Mouse (Mus musculus): ENCODE results near the gene Pbx3. TPM values are rescaled to one million over a fixed set of nuclear protein-coding genes. Genes with fewer than 3 reads are reported as not detected.

Gene Pbx3
- polyA plus RNA-seq, 1 experiment from 2014 or later = 19.6 TPM

GRCm38 (mm10) chr2:34225470-34225869 is 147.5 kb downstream of the Pbx3 start:
- no peak for ATAC-seq (replicated peaks; ENCODE audit: low FRiP score)
- Histone ChIP-seq H3K4me1 (replicated peaks; ENCODE audit: control insufficient read depth, insufficient read depth, low read length) (no peaks in the 10 kb centered on the region), H3K9me3 (ENCODE audit: control insufficient read depth, low read length) (no peaks in the 10 kb centered on the region), H3K27me3 (replicated peaks; ENCODE audit: control insufficient read depth, insufficient read depth, low read length) (no peaks in the 10 kb centered on the region), H3K9ac (ENCODE audit: low read depth, low read length) (no peak overlapping the region), H3K27ac (ENCODE audit: low read depth, low read length) (no peak overlapping the region), H3K4me2 (no peak overlapping the region), H3K4me3 (ENCODE audit: low read depth, low read length) (no peak overlapping the region), H3K36me3 (ENCODE audit: control insufficient read depth, insufficient read depth, low read length) (no peaks in the 10 kb centered on the region)
- 79% methylated on average over 6 of the region's 6 CpGs for WGBS
- no peak for DNase-seq (ENCODE audit: low spot score)

- no peak for DNase-seq (ENCODE audit: low spot score)
- WGBS = 88% methylated on average over 3 of the region's 3 CpGs
- no peak overlapping the region for H3K27ac ChIP-seq (ENCODE audit: low read depth, low read length)
Observed at GRCm38 (mm10) chr2:34221477-34221876, 151.5 kb downstream of the Pbx3 start.

GRCm38 (mm10) chr2:34219150-34219549 is 153.8 kb downstream of the Pbx3 start:
- WGBS = 89% methylated on average over 1 of the region's 1 CpGs
- no peaks in the 10 kb centered on the region for H3K27me3 ChIP-seq (replicated peaks; ENCODE audit: control insufficient read depth, insufficient read depth, low read length)
- no peak overlapping the region for H3K4me2 ChIP-seq
- no peaks in the 10 kb centered on the region for H3K9me3 ChIP-seq (ENCODE audit: control insufficient read depth, low read length)
- ATAC-seq (replicated peaks; ENCODE audit: low FRiP score) (no peak), DNase-seq (ENCODE audit: low spot score) (no peak)
- no peaks in the 10 kb centered on the region for H3K36me3 ChIP-seq (ENCODE audit: control insufficient read depth, insufficient read depth, low read length)
- H3K4me3 ChIP-seq (ENCODE audit: low read depth, low read length) = no peak overlapping the region
- no peak overlapping the region for H3K27ac ChIP-seq (ENCODE audit: low read depth, low read length)
- H3K4me1 ChIP-seq (replicated peaks; ENCODE audit: control insufficient read depth, insufficient read depth, low read length) = no peaks in the 10 kb centered on the region
- H3K9ac ChIP-seq (ENCODE audit: low read depth, low read length) = no peak overlapping the region

More at GRCm38 (mm10) chr2:34221477-34221876, 151.5 kb downstream of the Pbx3 start:
- no peaks in the 10 kb centered on the region for H3K4me1 ChIP-seq (replicated peaks; ENCODE audit: control insufficient read depth, insufficient read depth, low read length)
- H3K9me3 ChIP-seq (ENCODE audit: control insufficient read depth, low read length) = no peaks in the 10 kb centered on the region
- H3K9ac ChIP-seq (ENCODE audit: low read depth, low read length) = no peak overlapping the region
- no peak overlapping the region for H3K4me2 ChIP-seq
- no peaks in the 10 kb centered on the region for H3K36me3 ChIP-seq (ENCODE audit: control insufficient read depth, insufficient read depth, low read length)
- H3K27me3 ChIP-seq (replicated peaks; ENCODE audit: control insufficient read depth, insufficient read depth, low read length) = no peaks in the 10 kb centered on the region
- ATAC-seq (replicated peaks; ENCODE audit: low FRiP score) = no peak
- H3K4me3 ChIP-seq (ENCODE audit: low read depth, low read length) = no peak overlapping the region

GRCm38 (mm10) chr2:34217596-34217995 is 155.3 kb downstream of the Pbx3 start:
- H3K27me3 ChIP-seq (replicated peaks; ENCODE audit: control insufficient read depth, insufficient read depth, low read length) = no peaks in the 10 kb centered on the region
- WGBS = 85% methylated on average over 5 of the region's 5 CpGs
- no peak overlapping the region for H3K27ac ChIP-seq (ENCODE audit: low read depth, low read length)
- no peaks in the 10 kb centered on the region for H3K36me3 ChIP-seq (ENCODE audit: control insufficient read depth, insufficient read depth, low read length)
- no peak overlapping the region for H3K9ac ChIP-seq (ENCODE audit: low read depth, low read length)
- no peak overlapping the region for H3K4me3 ChIP-seq (ENCODE audit: low read depth, low read length)
- no peak overlapping the region for H3K4me2 ChIP-seq
- no peaks in the 10 kb centered on the region for H3K4me1 ChIP-seq (replicated peaks; ENCODE audit: control insufficient read depth, insufficient read depth, low read length)
- ATAC-seq (replicated peaks; ENCODE audit: low FRiP score) (no peak), DNase-seq (ENCODE audit: low spot score) (no peak)
- no peaks in the 10 kb centered on the region for H3K9me3 ChIP-seq (ENCODE audit: control insufficient read depth, low read length)

- DNase-seq (ENCODE audit: low spot score) = no peak
- Histone ChIP-seq H3K36me3 (ENCODE audit: control insufficient read depth, insufficient read depth, low read length) (no peaks in the 10 kb centered on the region), H3K9ac (ENCODE audit: low read depth, low read length) (no peak overlapping the region), H3K4me1 (replicated peaks; ENCODE audit: control insufficient read depth, insufficient read depth, low read length) (no peaks in the 10 kb centered on the region), H3K9me3 (ENCODE audit: control insufficient read depth, low read length) (no peaks in the 10 kb centered on the region), H3K27me3 (replicated peaks; ENCODE audit: control insufficient read depth, insufficient read depth, low read length) (no peaks in the 10 kb centered on the region), H3K4me3 (ENCODE audit: low read depth, low read length) (no peak overlapping the region), H3K27ac (ENCODE audit: low read depth, low read length) (no peak overlapping the region), H3K4me2 (no peak overlapping the region)
- ATAC-seq (replicated peaks; ENCODE audit: low FRiP score) = no peak
- WGBS = 88% methylated on average over 5 of the region's 5 CpGs
Observed at GRCm38 (mm10) chr2:34215496-34215895, 157.4 kb downstream of the Pbx3 start.

- Histone ChIP-seq H3K27ac (ENCODE audit: low read depth, low read length) (no peak overlapping the region), H3K4me2 (no peak overlapping the region), H3K4me3 (ENCODE audit: low read depth, low read length) (no peak overlapping the region), H3K9ac (ENCODE audit: low read depth, low read length) (no peak overlapping the region), H3K9me3 (ENCODE audit: control insufficient read depth, low read length) (no peaks in the 10 kb centered on the region), H3K4me1 (replicated peaks; ENCODE audit: control insufficient read depth, insufficient read depth, low read length) (no peaks in the 10 kb centered on the region), H3K27me3 (replicated peaks; ENCODE audit: control insufficient read depth, insufficient read depth, low read length) (no peaks in the 10 kb centered on the region), H3K36me3 (ENCODE audit: control insufficient read depth, insufficient read depth, low read length) (no peaks in the 10 kb centered on the region)
- WGBS = 87% methylated on average over 1 of the region's 1 CpGs
- no peak for ATAC-seq (replicated peaks; ENCODE audit: low FRiP score)
- no peak for DNase-seq (ENCODE audit: low spot score)
Observed at GRCm38 (mm10) chr2:34212418-34212817, 160.5 kb downstream of the Pbx3 start.

- no peak overlapping the region for H3K9ac ChIP-seq (ENCODE audit: low read depth, low read length)
- WGBS = 92% methylated on average over 8 of the region's 8 CpGs
- no peak overlapping the region for H3K4me3 ChIP-seq (ENCODE audit: low read depth, low read length)
- no peaks in the 10 kb centered on the region for H3K4me1 ChIP-seq (replicated peaks; ENCODE audit: control insufficient read depth, insufficient read depth, low read length)
- DNase-seq (ENCODE audit: low spot score) = no peak
- no peaks in the 10 kb centered on the region for H3K27me3 ChIP-seq (replicated peaks; ENCODE audit: control insufficient read depth, insufficient read depth, low read length)
- H3K9me3 ChIP-seq (ENCODE audit: control insufficient read depth, low read length) = no peaks in the 10 kb centered on the region
- H3K4me2 ChIP-seq = no peak overlapping the region
- no peak for ATAC-seq (replicated peaks; ENCODE audit: low FRiP score)
- 0 out of 2 replicates have a peak, but pooled peaks cover 6% of the 10 kb centered on the region for H3K36me3 ChIP-seq (ENCODE audit: control insufficient read depth, insufficient read depth, low read length)
- no peak overlapping the region for H3K27ac ChIP-seq (ENCODE audit: low read depth, low read length)
Observed at GRCm38 (mm10) chr2:34204797-34205196, 168.1 kb downstream of the Pbx3 start.

GRCm38 (mm10) chr2:34204325-34204724 is 168.6 kb downstream of the Pbx3 start:
- Histone ChIP-seq H3K4me1 (replicated peaks; ENCODE audit: control insufficient read depth, insufficient read depth, low read length) (no peaks in the 10 kb centered on the region), H3K36me3 (ENCODE audit: control insufficient read depth, insufficient read depth, low read length) (0 out of 2 replicates have a peak, but pooled peaks cover 6% of the 10 kb centered on the region), H3K4me2 (no peak overlapping the region), H3K27ac (ENCODE audit: low read depth, low read length) (no peak overlapping the region), H3K9me3 (ENCODE audit: control insufficient read depth, low read length) (no peaks in the 10 kb centered on the region), H3K9ac (ENCODE audit: low read depth, low read length) (no peak overlapping the region), H3K4me3 (ENCODE audit: low read depth, low read length) (no peak overlapping the region), H3K27me3 (replicated peaks; ENCODE audit: control insufficient read depth, insufficient read depth, low read length) (no peaks in the 10 kb centered on the region)
- ATAC-seq (replicated peaks; ENCODE audit: low FRiP score) = no peak
- WGBS = 86% methylated on average over 2 of the region's 2 CpGs
- DNase-seq (ENCODE audit: low spot score) = no peak

GRCm38 (mm10) chr2:34193870-34194820 is 178.8 kb downstream of the Pbx3 start:
- H3K4me1 ChIP-seq (replicated peaks; ENCODE audit: control insufficient read depth, insufficient read depth, low read length) = no peaks in the 10 kb centered on the region
- no peak overlapping the region for H3K4me3 ChIP-seq (ENCODE audit: low read depth, low read length)
- H3K27me3 ChIP-seq (replicated peaks; ENCODE audit: control insufficient read depth, insufficient read depth, low read length) = no peaks in the 10 kb centered on the region
- DNase-seq (ENCODE audit: low spot score) (no peak), ATAC-seq (replicated peaks; ENCODE audit: low FRiP score) (no peak)
- no peaks in the 10 kb centered on the region for H3K36me3 ChIP-seq (ENCODE audit: control insufficient read depth, insufficient read depth, low read length)
- no peak overlapping the region for H3K27ac ChIP-seq (ENCODE audit: low read depth, low read length)
- 80% methylated on average over 8 of the region's 8 CpGs for WGBS
- H3K4me2 ChIP-seq = no peak overlapping the region
- no peaks in the 10 kb centered on the region for H3K9me3 ChIP-seq (ENCODE audit: control insufficient read depth, low read length)
- no peak overlapping the region for H3K9ac ChIP-seq (ENCODE audit: low read depth, low read length)

Data from liver, embryonic 11.5 days (tissue).